Mouse (Mus musculus) C2C12 (cell line): ENCODE measurements around the gene Stat4. TPM values are rescaled to one million over a fixed set of nuclear protein-coding genes. Genes with fewer than 3 reads are reported as not detected.

Source experiments
- H3K27me3 ChIP-seq: one replicate; pipeline ENCODE4 v1.6.1; 2011; ENCODE audit not compliant: control insufficient read depth, insufficient read depth, insufficient read length
- H3K36me3 ChIP-seq: one replicate; pipeline ENCODE4 v1.6.1; 2011; ENCODE audit not compliant: control insufficient read depth, insufficient read depth
- H3K4me3 ChIP-seq: one replicate; pipeline ENCODE4 v1.5.1; 2011; ENCODE audit warnings: mild to moderate bottlenecking, control low read depth; ENCODE audit not compliant: poor library complexity, insufficient read depth, severe bottlenecking
- H3K79me2 ChIP-seq: one replicate; pipeline ENCODE4 v1.6.1; 2011; ENCODE audit not compliant: control insufficient read depth, insufficient read depth
- H3K79me3 ChIP-seq: one replicate; pipeline ENCODE4 v1.6.1; 2011; ENCODE audit warnings: low read depth, control low read depth
- H3ac ChIP-seq: one replicate; pipeline ENCODE3; 2011; ENCODE audit warnings: low read depth; ENCODE audit not compliant: control insufficient read depth, insufficient read length
- CEBPB ChIP-seq: IDR thresholded peaks from one replicate; pipeline ENCODE4 v1.6.1; 2011; ENCODE audit warnings: low read depth, mild to moderate bottlenecking, control low read depth, moderate library complexity
- CTCF ChIP-seq: IDR thresholded peaks from one replicate; pipeline ENCODE4 v1.5.1; 2011; ENCODE audit not compliant: control insufficient read depth, insufficient read depth, insufficient read length
- FOSL1 ChIP-seq: IDR thresholded peaks from one replicate; pipeline ENCODE4 v1.8.0; 2011; ENCODE audit warnings: mild to moderate bottlenecking, low read length; ENCODE audit not compliant: poor library complexity, insufficient read depth, severe bottlenecking
- MAX ChIP-seq: IDR thresholded peaks from one replicate; pipeline ENCODE4 v1.6.1; 2011; ENCODE audit warnings: mild to moderate bottlenecking, control low read depth
- MYOD1 ChIP-seq: IDR thresholded peaks from one replicate; pipeline ENCODE4 v1.6.1; 2011; ENCODE audit warnings: low read depth; ENCODE audit not compliant: control insufficient read depth, insufficient read length
- MYOG ChIP-seq: IDR thresholded peaks from one replicate; pipeline ENCODE4 v1.6.1; 2011; ENCODE audit not compliant: control insufficient read depth, insufficient read length; ENCODE audit errors: extremely low read depth
- USF1 ChIP-seq: IDR thresholded peaks from one replicate; pipeline ENCODE4 v1.6.1; 2011; ENCODE audit warnings: low read depth, mild to moderate bottlenecking, control low read depth, moderate library complexity
- polyA plus RNA-seq: library from polyadenylated mRNA; unstranded; fragments of >200 nt; fragmentation: generic; extraction: Trizol; gene quantifications from one replicate; pipeline ENCODE4 v1.2.1, GENCODE M21; 2012; ENCODE audit warnings: missing spikeins

Gene Stat4
- polyA plus RNA-seq, 1 experiment = not detected

- H3K27me3 ChIP-seq = no peaks in the 10 kb centered on the region
- H3K79me3 ChIP-seq = no peaks in the 10 kb centered on the region
- H3K79me2 ChIP-seq = no peaks in the 10 kb centered on the region
- TF ChIP-seq FOSL1 (no peak), MAX (no peak), MYOD1 (no peak), MYOG (no peak), CTCF (no peak), CEBPB (no peak), USF1 (no peak)
- H3K36me3 ChIP-seq = no peaks in the 10 kb centered on the region
- H3K4me3 ChIP-seq = no peak overlapping the region
- H3ac ChIP-seq = no peak overlapping the region
Observed at GRCm38 (mm10) chr1:52066276-52066675, 79.3 kb downstream of the Stat4 start.

- Histone ChIP-seq H3K27me3 (no peaks in the 10 kb centered on the region), H3K79me2 (no peaks in the 10 kb centered on the region), H3K36me3 (no peaks in the 10 kb centered on the region), H3K4me3 (no peak overlapping the region), H3ac (no peak overlapping the region), H3K79me3 (no peaks in the 10 kb centered on the region)
- TF ChIP-seq MAX = no peak
- no peak for TF ChIP-seq CTCF
- TF ChIP-seq USF1 = no peak
- TF ChIP-seq MYOD1 = no peak
- no peak for TF ChIP-seq FOSL1
- TF ChIP-seq MYOG = no peak
- TF ChIP-seq CEBPB = no peak
Observed at GRCm38 (mm10) chr1:52066694-52067093, 79.7 kb downstream of the Stat4 start.

- peaks cover 10% of the 10 kb centered on the region for H3K27me3 ChIP-seq
- no peaks in the 10 kb centered on the region for H3K36me3 ChIP-seq
- TF ChIP-seq MYOD1 (no peak), CEBPB (no peak), CTCF (no peak), MAX (no peak), FOSL1 (no peak), USF1 (no peak), MYOG (no peak)
- H3ac ChIP-seq = no peak overlapping the region
- H3K79me2 ChIP-seq = no peaks in the 10 kb centered on the region
- no peak overlapping the region for H3K4me3 ChIP-seq
- H3K79me3 ChIP-seq = no peaks in the 10 kb centered on the region
Observed at GRCm38 (mm10) chr1:52079724-52080367, 92.9 kb downstream of the Stat4 start.

GRCm38 (mm10) chr1:52080375-52080774 is 93.4 kb downstream of the Stat4 start:
- no peak overlapping the region for H3ac ChIP-seq
- TF ChIP-seq FOSL1 (no peak), MYOD1 (no peak), USF1 (no peak), CEBPB (no peak), CTCF (no peak), MAX (no peak), MYOG (no peak)
- no peak overlapping the region for H3K4me3 ChIP-seq
- H3K27me3 ChIP-seq = peaks cover 10% of the 10 kb centered on the region
- H3K79me2 ChIP-seq = no peaks in the 10 kb centered on the region
- H3K79me3 ChIP-seq = no peaks in the 10 kb centered on the region
- no peaks in the 10 kb centered on the region for H3K36me3 ChIP-seq

- Histone ChIP-seq H3K79me2 (no peaks in the 10 kb centered on the region), H3K4me3 (no peak overlapping the region)
- TF ChIP-seq MYOD1 (no peak), MAX (no peak), USF1 (no peak), CEBPB (no peak), CTCF (no peak), MYOG (no peak), FOSL1 (no peak)
Observed at GRCm38 (mm10) chr1:52086236-52086635, 99.3 kb downstream of the Stat4 start.

GRCm38 (mm10) chr1:52087128-52087527 is 100.2 kb downstream of the Stat4 start:
- H3ac ChIP-seq = no peak overlapping the region
- H3K36me3 ChIP-seq = no peaks in the 10 kb centered on the region
- no peaks in the 10 kb centered on the region for H3K27me3 ChIP-seq
- H3K4me3 ChIP-seq = no peak overlapping the region
- no peaks in the 10 kb centered on the region for H3K79me2 ChIP-seq
- H3K79me3 ChIP-seq = no peaks in the 10 kb centered on the region
- TF ChIP-seq CEBPB = no peak
- TF ChIP-seq USF1 = no peak
- TF ChIP-seq MYOD1 = no peak
- no peak for TF ChIP-seq FOSL1
- TF ChIP-seq MAX = no peak

More at GRCm38 (mm10) chr1:52086236-52086635, 99.3 kb downstream of the Stat4 start:
- Histone ChIP-seq H3K36me3 (no peaks in the 10 kb centered on the region), H3K79me3 (no peaks in the 10 kb centered on the region), H3K27me3 (no peaks in the 10 kb centered on the region), H3ac (no peak overlapping the region)
